Mouse (Mus musculus): Measurements from ENCODE around the gene Lrrc25.
A peak's percentile ranks its signal among the peaks of the same experiment; 100 is the strongest.

The Lrrc25 gene

DNA sequence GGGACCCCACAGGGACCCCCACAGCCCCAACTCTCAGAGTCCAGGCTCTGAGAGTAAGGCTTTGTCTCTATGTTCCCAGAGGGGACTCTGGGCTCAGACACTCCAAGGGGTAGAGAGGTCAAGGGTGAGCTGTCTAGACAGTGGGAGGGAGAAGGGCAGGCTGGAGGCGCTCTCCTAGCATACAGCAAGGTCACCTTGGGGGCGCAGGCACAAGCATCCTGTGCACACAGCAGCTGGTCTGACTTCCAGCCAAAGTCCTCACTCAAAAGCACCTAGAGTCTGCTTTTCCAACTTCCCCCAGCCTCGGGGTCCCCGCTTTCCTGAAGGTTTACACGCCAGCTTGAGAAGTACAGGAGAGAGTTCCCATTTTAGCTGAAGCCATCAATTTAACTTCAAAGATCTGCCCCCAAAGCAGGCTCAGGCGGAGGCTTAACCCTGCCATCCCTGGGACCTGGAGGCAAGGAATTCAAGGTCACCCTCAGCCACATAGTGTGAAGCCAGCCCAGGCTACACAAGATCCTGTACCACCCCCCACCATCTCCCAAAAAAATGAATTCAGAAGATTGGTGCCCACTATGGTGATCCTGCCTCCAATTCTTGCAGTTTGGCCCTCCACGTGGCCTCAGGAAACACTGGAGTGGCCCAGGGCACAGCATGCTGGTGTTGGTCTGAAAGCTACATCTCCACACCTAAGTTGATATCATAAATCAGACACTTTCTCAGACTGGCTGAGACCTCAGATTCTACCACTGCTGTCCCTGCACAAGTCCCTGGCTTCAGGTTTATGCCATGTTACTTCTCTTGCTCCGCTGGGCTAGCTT, 31.6 kb downstream of the Lrrc25 start:
- no peak for DNase-seq (ENCODE audit: low read depth)

GRCm38 (mm10) chr8:70648164-70648442, 32.1 kb downstream of the Lrrc25 start:
- no peak for DNase-seq (ENCODE audit: low read depth)

- no peak for DNase-seq (ENCODE audit: low read depth)
Measured at GRCm38 (mm10) chr8:70648921-70649320, 33.0 kb downstream of the Lrrc25 start.

DNA sequence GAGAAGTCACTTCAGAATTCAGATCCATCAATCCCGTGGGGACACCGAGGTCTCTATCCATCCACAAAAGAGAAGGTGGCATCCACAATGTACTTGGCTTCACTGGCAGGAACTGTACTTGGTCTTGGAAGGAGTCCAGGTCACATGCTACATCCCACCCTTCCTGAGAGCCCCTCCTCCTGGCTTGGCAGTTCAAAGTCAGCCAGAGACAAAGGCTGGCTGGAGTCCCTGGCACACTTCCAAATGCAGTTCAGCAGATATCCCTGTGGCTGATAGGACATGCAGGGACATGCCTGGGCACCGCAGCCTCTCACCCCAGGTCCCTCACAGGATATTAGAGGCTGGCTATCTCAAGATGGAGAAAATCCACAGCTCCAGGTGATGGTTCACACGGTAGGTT, 33.4 kb downstream of the Lrrc25 start:
- DNase-seq (ENCODE audit: low read depth): no peak

DNA sequence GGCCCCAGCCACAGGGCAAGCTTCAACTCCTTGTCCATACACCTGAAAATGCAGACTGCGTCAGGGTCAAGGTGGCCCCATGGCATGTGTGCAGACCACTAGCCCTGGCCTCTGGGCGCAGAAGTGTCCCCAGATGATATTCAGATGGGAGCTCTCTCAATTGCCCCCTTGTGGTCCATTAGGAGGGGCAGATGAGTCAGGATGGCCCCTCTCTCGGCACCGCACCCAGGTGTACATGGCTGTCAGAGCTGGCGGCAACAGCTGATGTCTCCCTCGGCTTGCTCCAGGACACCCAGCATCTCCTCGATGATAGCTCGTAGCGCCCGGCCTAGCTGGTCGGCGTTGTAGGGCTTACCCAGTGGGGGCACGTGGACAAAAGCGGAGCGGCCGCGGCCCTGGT, 34.4 kb downstream of the Lrrc25 start:
- no peak for DNase-seq (ENCODE audit: low read depth)

DNA sequence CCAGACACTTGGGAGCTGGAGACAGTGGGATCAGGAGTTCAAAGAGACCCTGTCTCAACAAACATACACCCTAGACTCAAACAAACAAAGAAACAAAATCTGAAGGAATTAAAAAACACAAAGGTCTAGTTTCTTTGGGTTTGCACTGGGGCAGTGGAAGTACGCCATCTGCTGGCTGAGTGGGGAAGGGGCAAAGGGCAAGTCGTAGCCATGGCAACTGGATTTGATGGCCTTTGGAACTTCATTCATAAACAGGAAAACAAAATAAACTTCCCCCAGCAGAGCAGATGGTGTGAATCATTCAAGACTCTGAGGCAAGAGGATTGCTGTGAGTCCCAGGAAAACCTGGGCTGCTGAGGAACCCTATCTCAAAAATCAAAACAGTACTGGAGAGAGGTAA, 37.3 kb downstream of the Lrrc25 start:
- DNase-seq (ENCODE audit: low read depth): peak; percentile 85

- no peak for DNase-seq (ENCODE audit: low read depth)
Measured at GRCm38 (mm10) chr8:70654121-70654520, 38.2 kb downstream of the Lrrc25 start.

DNA sequence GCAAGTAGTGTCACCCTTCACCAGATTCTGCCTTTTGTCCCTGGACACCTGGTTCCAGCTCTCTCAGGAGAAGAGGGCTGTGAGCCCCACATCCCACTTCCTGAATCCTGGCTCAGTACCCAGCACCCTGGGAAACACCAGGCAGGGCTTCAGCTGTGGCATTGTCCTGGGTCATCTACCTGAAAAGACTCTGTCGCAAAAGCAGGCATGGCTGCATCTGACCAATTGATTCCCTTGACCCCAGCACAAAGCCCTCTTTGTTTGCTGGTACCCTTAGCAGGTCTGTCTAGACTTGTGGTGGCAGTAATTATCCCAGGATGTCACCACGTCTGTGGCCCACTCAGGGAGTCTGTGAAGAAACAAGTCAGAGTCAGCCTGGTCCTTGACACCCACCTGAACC, 39.5 kb downstream of the Lrrc25 start:
- no peak for DNase-seq (ENCODE audit: low read depth)

- no peak for DNase-seq (ENCODE audit: low read depth)
Measured at GRCm38 (mm10) chr8:70656193-70656790, 40.3 kb downstream of the Lrrc25 start.

GRCm38 (mm10) chr8:70657214-70657613, 41.3 kb downstream of the Lrrc25 start:
- DNase-seq (ENCODE audit: low read depth): no peak

GRCm38 (mm10) chr8:70657739-70658138, 41.8 kb downstream of the Lrrc25 start:
- no peak for DNase-seq (ENCODE audit: low read depth)

- DNase-seq (ENCODE audit: low read depth): peak; percentile 25
Measured at GRCm38 (mm10) chr8:70658897-70659603, 43.1 kb downstream of the Lrrc25 start.

- DNase-seq (ENCODE audit: low read depth): peak; percentile 75
Measured at GRCm38 (mm10) chr8:70659604-70660272, 43.8 kb downstream of the Lrrc25 start.

DNA sequence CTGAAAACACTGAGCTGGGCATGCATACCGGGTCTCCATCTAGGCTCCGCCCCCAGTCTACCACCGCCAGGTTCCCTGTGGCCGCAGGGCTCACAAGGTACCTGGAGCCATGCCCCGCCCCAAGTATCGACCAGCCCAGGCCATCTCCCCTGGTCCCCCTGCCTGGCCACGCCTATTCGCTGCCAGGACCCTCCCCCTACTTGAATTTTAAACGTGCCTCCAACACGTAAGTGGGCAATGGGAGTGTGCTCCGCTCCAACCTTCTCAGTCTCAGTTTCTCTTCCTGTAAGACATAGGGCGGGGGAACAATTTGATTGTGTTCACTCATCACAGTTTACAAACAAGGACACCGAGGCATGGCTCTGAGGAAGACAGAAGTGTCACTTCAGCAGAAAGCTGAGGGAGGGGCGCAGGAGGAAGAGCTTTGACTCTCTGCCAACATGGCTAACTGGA, 44.3 kb downstream of the Lrrc25 start, which contains the start of gene Pgpep1:
Gene Pgpep1, minus strand, starts transcription at position 116 of the 453 bp plus-strand sequence.
- DNase-seq (ENCODE audit: low read depth): peak; percentile 54

GRCm38 (mm10) chr8:70663691-70664090, 47.7 kb downstream of the Lrrc25 start:
- no peak for DNase-seq (ENCODE audit: low read depth)

GRCm38 (mm10) chr8:70664631-70665030, 48.7 kb downstream of the Lrrc25 start:
- DNase-seq (ENCODE audit: low read depth): no peak

- no peak for DNase-seq (ENCODE audit: low read depth)
Measured at GRCm38 (mm10) chr8:70665599-70665998, 49.6 kb downstream of the Lrrc25 start.

DNA sequence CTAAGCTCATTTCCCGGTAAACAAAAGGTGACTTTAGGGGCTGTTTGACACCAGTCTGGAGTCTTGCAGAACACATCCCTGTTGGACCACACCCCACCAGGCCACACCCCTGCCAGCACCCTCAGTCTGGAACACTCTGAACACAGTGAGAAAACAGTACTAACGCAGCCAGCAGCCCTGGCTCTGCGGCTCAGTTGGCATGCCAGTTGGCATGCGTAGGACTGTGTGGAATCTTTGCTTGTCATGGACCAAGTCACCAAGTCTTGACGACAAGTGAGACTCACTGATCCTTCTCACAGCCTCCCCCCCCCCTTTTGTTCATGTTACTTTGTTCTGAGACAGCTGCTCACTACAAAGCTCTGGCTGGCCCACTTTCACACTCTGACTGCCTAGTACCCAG, 51.1 kb downstream of the Lrrc25 start:
- DNase-seq (ENCODE audit: low read depth): no peak

Data from naive thymus-derived CD4-positive, alpha-beta T cell, adult 2 months (primary cell).